Mouse (Mus musculus) induced T-regulatory cell, adult 2 months (primary cell): ENCODE measurements around the gene Masp2.

Experiments used
- DNase-seq: peaks from one replicate; pipeline ENCODE4 v3.0.0-alpha.2; 2012; ENCODE audit warnings: low read depth

Gene Masp2

DNA sequence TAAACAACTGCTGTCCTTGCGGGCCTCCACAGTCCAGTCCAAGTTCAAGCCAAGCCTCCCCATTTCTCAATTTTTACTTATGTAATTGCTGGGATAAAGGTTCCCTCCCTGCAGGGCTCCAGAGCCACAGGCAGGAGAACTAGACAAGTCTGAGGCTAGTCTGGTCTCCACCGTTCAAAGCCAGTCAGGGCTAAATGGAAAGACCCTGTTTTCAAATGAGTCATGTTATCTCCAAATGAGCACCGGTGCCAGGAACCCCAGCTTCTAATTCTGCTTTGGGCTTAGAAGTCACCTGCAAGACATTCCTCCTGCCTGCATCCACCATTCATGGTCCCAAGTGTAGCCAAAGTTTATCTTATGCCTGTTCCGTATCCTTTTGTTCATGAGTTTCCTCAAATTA, 483 bp upstream of the Masp2 start:
- no peak for DNase-seq

DNA sequence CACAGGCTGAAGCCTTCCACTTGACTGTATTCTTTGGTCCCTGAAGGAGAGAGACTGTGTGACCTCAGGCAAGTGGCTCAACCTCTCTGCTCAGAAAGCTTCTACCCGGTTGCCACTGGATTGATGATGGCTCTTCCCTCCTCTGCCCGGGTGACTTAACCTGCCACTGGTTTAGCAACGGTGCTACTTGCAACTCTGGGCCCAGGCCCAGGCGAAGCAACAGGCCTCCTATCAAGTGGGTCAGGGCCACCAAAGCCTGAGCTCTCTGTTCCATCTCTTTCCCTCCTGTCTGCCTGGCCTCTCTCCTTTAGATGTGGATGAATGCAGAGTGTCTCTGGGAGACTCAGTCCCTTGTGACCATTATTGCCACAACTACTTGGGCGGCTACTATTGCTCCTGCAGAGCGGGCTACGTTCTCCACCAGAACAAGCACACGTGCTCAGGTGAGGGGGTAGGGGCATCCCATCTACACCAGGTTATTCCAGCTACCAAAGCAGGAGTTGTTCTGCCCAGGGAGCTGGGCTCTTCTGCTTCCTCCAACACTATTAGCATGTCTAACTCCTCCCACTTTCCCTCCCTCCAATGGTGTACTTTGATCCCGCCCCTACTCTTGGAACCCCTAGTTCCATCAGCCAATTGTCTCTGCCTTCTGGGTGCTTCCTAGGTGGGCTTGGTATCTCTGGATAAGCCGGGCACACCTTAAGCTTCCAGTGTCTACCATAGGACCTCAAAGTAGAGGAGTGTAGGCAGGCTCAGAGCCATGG, 1.2 kb downstream of the Masp2 start:
- no peak for DNase-seq

DNA sequence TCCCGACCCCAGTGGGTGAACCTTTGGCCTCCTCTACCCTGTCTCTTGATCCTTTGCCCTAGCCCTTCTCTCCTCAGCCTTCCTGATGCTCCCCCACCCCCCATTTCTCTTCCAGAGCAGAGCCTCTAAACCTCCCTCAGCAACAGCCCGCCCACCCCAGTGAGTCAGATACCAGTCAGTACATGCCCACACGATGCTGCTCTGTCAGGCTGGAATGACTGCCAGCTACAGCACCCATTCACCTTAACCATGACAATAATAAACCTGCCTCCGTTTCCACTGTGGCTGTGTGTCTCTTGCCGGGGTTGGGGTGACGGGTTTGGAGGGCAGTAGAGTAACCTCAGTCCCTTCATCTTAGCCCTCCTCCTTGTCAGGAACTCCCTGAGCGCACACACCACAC, 1.8 kb downstream of the Masp2 start:
- no peak for DNase-seq

- DNase-seq, result peak; percentile 77
These were observed 2.3 kb downstream of the Masp2 start for GRCm38 (mm10) chr4:148604541-148605165.

DNA sequence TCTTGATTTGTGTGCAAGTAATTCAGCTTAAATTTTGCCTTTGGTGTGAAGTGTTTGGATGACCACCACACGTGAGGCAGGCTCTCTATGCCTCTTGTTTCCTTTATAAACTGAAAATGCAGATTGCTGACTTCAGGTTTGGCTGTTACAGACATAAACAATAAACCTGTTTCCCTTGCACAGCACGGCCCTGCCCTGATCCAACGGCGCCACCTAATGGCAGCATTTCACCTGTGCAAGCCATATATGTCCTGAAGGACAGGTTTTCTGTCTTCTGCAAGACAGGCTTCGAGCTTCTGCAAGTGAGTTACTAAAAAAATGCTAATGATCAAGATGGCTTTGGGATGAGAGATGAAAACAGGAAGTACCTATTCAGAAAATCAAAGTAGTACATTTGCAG, 5.4 kb downstream of the Masp2 start:
- peak; percentile 85 for DNase-seq

GRCm38 (mm10) chr4:148609805-148610204, 7.5 kb downstream of the Masp2 start:
- DNase-seq, result no peak

- no peak for DNase-seq
These were observed 8.4 kb downstream of the Masp2 start for GRCm38 (mm10) chr4:148610631-148611364.

DNA sequence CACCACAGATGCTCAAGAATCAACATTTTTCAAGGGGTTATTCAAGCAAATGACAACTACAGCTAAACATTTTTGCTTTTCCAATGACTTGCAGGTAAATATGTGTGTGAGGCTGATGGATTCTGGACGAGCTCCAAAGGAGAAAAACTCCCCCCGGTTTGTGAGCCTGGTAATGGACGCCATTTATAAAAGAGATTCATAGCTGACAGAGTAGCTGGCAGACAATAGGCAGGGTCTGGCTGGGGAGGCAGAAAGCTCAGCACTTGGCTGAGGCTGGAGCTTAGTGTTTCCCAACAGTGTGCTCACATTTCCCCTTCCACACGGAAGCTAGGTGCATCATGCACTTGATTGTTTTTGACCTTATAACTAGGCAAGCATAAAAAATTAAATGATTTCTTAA, 10.2 kb downstream of the Masp2 start:
- no peak for DNase-seq

DNA sequence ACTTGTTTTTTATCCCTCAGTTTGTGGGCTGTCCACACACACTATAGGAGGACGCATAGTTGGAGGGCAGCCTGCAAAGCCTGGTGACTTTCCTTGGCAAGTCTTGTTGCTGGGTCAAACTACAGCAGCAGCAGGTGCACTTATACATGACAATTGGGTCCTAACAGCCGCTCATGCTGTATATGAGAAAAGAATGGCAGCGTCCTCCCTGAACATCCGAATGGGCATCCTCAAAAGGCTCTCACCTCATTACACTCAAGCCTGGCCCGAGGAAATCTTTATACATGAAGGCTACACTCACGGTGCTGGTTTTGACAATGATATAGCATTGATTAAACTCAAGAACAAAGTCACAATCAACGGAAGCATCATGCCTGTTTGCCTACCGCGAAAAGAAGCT, 11.4 kb downstream of the Masp2 start:
- no peak for DNase-seq

DNA sequence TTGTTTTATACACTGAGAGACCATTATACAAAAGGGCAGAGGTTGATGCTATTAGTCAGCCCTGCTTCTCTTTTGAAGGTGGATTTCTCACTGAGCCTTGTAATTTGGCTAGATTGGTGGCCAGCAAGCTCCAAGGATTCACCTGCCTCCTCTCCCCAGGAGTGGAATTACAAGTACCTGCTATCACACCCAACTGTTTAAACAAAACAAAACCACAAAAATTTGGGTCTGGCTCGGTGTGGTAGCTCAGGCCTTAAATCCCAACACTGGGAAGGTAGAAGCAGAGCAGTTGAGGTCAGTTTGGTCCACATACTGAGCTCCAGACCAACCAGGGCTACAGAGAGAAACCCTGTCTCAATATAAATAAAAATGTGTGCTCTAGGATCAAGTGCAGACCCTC, 17.5 kb downstream of the Masp2 start:
- DNase-seq, result no peak

- DNase-seq, result no peak
These were observed 18.4 kb downstream of the Masp2 start for GRCm38 (mm10) chr4:148620718-148621117.

DNA sequence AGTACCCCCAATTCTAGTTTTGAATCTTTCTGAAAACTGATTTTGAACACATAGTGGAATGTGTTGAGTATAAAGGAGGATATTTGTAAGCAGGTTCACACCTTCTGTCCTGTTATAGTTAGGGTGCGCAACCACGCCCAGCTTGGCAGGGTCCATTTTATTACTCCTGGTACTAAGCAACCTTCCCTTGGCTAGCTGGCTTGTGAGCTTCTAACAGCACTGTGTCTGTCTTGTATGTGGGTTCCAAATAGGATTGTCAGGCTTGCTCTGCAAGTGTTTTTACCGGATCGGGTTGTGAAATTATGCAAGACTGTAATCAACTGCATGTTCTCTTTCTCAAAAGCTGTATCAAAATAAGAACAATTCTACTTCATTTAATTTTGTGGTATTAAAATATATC, 20.1 kb downstream of the Masp2 start:
- DNase-seq, result no peak

- DNase-seq, result no peak
These were observed 21.3 kb downstream of the Masp2 start for GRCm38 (mm10) chr4:148623609-148624008.

GRCm38 (mm10) chr4:148625010-148625409, 22.7 kb downstream of the Masp2 start:
- DNase-seq, result no peak

GRCm38 (mm10) chr4:148625756-148626622, 23.6 kb downstream of the Masp2 start:
- DNase-seq, result peak; percentile 83

GRCm38 (mm10) chr4:148626623-148627185, 24.4 kb downstream of the Masp2 start, which contains the start of gene Tardbp:
Tardbp (minus strand) TSS chr4:148627019.
- DNase-seq, result peak; percentile 98

DNA sequence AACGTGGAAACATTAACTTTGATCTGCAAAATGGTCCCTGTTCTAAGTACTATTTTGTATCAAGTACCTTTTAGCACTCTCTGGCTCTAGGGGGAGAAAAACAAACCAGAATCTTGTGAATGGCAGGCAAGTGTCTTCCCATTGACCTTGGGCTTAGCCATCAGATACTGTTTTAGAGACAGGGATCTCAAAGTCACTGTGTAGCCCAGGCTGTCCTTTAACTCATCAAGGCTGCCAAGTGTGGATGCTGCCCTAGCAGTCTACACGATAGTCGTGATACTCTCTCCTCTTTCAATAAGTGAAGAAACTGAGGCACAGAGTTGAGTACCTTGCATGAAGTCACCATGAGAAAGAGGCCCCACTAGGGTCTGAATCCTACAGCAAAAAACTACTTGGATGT, 24.9 kb downstream of the Masp2 start:
- DNase-seq, result no peak

DNA sequence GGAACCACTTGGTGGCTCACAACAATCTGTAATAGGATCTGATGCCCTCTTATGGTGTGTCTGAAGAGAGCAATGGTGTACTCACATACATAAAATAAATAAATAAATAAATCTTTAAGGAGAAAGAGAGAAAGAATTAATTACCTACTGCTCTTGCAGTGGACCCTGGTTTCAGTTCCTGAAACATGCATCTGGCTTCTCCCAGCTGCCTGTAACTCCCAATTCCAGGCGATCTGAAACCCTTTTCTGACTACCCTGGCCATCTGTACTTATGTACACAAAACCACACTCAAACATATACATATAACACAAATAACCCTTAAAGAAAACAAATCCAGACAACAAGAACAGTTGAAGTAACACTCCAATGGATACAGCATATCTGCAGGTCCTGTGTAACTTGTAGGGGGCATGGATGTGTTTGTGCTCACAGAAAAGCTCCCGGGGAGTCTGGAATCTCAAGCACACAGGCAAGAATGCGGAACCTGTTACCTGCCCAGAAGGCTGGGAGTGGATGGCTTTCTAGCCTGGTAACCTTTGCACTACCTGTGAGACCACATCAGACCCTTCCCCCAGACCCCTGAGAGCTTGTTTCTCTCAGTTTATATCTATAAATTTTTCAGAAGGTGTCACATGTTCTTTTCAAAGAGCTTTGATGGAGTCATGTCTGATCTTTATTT, 29.8 kb downstream of the Masp2 start:
- DNase-seq, result no peak

DNA sequence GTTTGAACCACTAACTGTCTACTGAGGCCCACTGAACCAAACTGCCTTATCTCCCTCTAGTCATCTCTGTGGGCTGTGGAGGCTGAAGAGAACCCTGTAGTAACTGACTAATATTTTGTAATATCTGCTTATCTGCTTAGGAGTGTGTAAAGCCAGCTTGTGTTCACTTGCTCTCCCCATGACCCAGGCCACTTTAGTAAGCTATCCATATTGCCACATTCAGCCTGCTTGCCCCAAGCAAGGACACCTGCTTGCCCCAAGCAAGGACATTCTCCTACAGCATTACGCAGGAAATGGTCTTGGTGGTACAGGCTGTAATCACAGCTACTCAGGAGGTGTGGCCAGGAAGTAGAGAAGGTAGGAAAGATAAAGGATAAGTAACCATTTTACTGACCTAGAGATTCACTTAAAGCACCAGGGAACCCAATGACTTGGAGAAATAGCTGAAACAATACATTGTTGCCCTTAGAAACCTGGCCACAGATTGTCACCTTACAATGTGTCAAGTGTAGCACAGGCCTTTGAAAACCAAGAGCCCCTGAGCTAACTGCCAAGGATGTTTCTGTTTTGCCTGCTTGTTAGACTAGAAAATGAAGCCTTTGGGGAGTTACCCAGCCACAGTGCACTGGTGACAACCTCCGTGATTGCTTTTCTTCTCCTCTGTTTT, 31.2 kb downstream of the Masp2 start:
- DNase-seq, result peak; percentile 26

DNA sequence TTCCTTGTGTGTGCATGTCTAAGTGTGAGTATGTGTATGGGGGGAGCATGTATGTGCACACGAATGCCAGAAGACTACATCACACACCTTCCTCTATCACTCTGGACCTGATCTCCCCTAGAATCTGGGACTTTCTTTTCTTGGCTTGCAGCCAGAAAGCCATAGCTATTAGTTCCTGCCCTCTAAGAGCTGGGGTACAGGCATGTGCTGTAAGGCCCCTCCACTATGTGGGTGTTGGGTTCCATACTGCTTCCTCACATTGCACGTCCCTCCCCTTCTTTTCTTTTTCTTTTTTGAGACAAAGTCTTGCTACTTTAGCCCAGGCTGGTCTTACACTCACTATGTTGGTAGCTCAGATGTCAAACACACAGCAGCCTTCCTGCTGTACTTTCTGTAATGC, 33.0 kb downstream of the Masp2 start:
- no peak for DNase-seq

DNA sequence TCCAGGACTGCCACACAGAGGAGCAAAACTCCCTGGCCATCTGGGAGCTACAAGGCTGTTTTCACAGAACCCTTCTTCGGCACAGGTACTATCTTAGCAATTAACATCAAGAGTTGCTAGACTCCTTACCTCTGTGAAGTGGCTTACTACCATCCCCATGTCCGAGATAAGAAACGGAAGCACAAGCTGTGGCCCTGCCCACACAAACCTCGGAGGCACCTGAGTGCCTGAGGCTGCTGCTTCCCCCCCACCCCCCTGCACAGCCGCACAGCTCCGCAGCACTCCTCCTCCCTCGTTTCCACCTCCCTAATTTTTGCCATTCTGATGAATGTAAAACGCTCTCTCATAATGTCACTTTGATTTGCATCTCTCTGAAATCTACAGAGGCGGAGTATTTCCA, 35.9 kb downstream of the Masp2 start:
- DNase-seq, result peak; percentile 34
